Mouse (Mus musculus): ENCODE measurements around the gene Asb16. TPM values are rescaled to one million over a fixed set of nuclear protein-coding genes. Genes with fewer than 3 reads are reported as not detected.

Asb16 gene
- polyA plus RNA-seq (2015; fragmentation: Nextera tagmentation; extraction: Ambion mirVana): 0.55 and 0.71 TPM in 2 replicates

DNA sequence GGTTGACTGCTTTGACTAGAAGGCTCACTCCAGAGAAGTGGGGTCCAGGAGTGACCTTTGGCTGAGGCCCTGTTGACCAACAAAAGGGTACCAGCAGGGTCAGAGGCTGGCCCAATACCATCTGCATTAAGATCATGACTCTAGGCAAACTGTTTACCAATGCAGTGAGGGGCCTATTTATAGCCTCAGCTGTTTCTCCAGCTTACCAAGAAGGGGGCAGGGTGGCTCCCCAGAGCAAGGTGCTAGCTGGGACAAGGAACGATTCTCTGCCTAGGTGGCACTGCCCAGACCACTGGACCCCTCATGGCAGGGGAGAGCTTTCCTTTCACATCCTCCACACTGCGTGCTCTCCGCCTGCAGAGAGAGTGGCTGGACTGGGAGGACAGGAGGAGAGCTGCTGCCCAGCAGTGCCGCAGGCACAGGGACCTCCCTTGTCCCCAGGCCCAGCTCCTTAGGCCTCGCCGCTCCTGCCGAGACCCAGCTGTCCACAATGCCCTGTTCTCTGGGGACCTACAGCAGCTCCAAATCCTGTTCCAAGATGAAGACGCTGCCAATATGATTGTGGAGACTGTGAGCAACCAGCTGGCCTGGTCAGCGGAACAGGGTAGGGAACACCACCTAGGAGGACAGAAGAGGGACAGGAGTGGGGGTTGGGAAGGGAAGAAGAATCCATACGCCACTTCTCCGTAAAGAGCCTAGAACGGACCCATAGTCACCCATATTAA lies at the start of gene Asb16:
Gene Asb16, plus strand, starts transcription at position 224 of the 725 bp plus-strand sequence.

GRCm38 (mm10) chr11:102230006-102230741 lies 38.4 kb upstream of the Asb16 start, which contains the start of gene Hdac5:
Hdac5 (minus strand) TSS chr11:102230166.

DNA sequence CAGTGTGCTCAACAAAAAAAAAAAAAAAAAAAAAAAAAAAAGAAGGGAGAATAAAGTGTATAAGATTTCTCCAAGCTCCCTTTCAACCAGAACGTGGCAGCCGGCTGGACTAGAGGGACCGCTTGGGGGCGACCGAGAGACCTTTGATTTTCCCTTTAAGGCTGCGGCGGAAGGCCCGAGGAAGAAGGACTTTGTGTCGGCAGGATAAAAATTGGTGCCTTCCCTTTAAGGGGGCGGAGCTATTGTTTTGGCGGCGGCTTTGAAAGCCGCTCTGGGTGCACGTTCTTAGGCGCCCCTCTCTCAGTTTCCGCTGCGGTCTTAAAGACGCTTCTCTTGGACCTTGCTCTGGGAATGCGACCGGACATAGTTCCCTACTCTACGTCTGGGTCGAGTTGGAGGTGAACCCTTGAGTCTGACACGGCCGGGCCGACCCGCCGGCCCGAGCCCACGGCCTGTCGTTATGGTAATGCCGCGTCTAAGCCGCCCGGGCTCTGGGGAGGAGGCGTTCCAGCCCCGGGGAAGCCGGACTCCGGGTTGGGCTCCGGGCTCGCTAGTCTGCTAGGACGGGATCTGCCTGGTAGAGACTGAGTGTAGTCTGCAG lies 19.8 kb upstream of the Asb16 start, which contains the start of gene BC030867:
Gene BC030867, plus strand, starts transcription at position 253 of the 601 bp plus-strand sequence.

GRCm38 (mm10) chr11:102284501-102285094 lies 16.1 kb downstream of the Asb16 start, which contains the start of gene Tmub2:
Tmub2 (plus strand) TSS chr11:102284931.

DNA sequence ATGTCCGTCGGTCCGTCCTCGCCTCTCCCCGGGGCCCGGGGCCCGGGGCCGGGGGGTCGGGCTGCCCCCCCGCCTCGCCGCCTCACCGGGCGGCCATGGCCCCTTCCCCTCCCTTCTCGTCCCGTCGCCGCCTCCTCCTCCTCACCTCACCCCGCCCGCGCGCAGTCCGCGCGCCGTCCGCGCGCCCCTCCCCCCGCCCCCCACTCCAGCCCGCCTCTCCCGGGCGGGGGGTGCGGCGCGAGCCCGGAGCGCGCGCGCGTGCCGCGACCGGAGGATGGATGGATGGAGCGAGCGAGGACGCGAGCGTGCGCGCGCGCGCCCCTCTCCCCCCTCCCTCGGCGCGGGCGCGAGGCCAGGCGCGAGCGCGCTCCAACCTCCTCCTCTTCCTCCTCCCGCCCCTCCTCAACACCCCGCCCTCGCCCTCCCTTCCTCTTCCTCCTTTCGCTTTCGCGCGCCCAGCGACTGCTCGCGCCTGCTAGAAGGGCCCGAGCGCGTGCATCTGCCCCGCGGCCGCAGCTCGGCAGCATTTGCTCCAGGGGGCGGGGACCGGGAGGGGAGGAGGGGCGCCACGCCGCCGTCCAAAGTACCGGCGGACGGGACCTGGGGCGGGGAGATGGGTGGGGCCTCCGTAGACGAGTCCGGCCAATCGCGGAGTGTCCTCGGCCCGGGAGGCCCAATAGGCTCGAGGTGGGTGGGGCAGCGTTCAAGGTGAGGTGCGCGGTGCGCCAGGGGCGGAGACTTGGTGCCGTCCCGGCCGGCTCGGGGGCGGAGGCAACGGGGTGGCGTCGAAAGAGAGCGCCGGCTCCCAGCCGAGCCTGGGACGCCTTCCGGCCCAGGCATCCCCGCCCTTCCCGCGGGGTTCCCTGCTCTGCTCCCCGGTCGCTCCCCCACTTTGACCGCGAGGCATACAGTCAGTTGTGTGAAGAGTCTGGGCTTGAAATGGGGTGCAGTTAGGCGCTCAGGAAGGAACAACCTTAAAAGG lies 28.2 kb downstream of the Asb16 start, which contains the start of gene Atxn7l3:
Gene Atxn7l3, minus strand, starts transcription at position 141 of the 982 bp plus-strand sequence.

DNA sequence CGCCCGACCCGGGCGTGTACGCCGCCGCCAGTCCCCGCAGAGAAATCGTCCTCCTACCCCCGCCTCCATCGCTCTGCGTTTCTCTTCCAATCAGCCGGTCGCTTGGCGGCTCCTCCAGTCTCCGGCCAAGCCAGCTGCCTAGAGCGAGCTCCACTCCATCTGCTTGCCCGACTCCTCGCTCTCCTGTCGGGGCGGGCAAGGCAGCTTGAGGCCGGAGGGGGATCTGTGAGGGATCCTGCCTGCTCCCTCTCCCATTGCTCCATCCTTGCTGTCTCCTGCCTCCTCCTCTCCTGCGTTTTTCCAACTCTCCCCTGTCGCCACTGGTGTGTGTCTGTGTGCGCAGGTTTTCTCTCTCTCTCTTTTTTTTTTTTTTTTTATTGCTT lies 50.9 kb downstream of the Asb16 start, which contains the start of gene Ubtf:
Gene Ubtf, minus strand, starts transcription at position 333 of the 383 bp plus-strand sequence.

Small RNA genes lying within 50 kb of the gene (microRNA-seq; reads per million reads assigned to microRNA genes)
- not detected for gene Mir8101

Other genes with a start within 250 kb of the Asb16 start
- 44.3 and 49.5 TPM in 2 replicates for gene Mpp3, start 240.3 kb upstream of the Asb16 start, polyA plus RNA-seq (2015; fragmentation: Nextera tagmentation; extraction: Ambion mirVana)
- 0.25 and 0.27 TPM in 2 replicates for gene Cd300lg, start 227.2 kb upstream of the Asb16 start, polyA plus RNA-seq (2015; fragmentation: Nextera tagmentation; extraction: Ambion mirVana)
- gene Mpp2, start 180.2 kb upstream of the Asb16 start, polyA plus RNA-seq (2015; fragmentation: Nextera tagmentation; extraction: Ambion mirVana): 31.5 and 37.0 TPM in 2 replicates
- not detected in 2 replicates for gene Ppy, start 167.4 kb upstream of the Asb16 start, polyA plus RNA-seq (2015; fragmentation: Nextera tagmentation; extraction: Ambion mirVana)
- 0.62 and 0.98 TPM in 2 replicates for gene Pyy, start 160.9 kb upstream of the Asb16 start, polyA plus RNA-seq (2015; fragmentation: Nextera tagmentation; extraction: Ambion mirVana)
- not detected in 2 replicates for gene Nags, start 123.2 kb upstream of the Asb16 start, polyA plus RNA-seq (2015; fragmentation: Nextera tagmentation; extraction: Ambion mirVana)
- gene Tmem101, start 112.3 kb upstream of the Asb16 start, polyA plus RNA-seq (2015; fragmentation: Nextera tagmentation; extraction: Ambion mirVana): 42.7 and 43.3 TPM in 2 replicates
- 136 and 156 TPM in 2 replicates for gene Lsm12, start 83.4 kb upstream of the Asb16 start, polyA plus RNA-seq (2015; fragmentation: Nextera tagmentation; extraction: Ambion mirVana)
- 51.6 and 52.5 TPM in 2 replicates for gene G6pc3, start 79.1 kb upstream of the Asb16 start, polyA plus RNA-seq (2015; fragmentation: Nextera tagmentation; extraction: Ambion mirVana)
- gene Hdac5, start 38.6 kb upstream of the Asb16 start, polyA plus RNA-seq (2015; fragmentation: Nextera tagmentation; extraction: Ambion mirVana): 60.3 and 69.2 TPM in 2 replicates
- 0.92 and 1.2 TPM in 2 replicates for gene BC030867, start 19.9 kb upstream of the Asb16 start, polyA plus RNA-seq (2015; fragmentation: Nextera tagmentation; extraction: Ambion mirVana)
- 69.9 and 75.7 TPM in 2 replicates for gene Tmub2, start 16.2 kb downstream of the Asb16 start, polyA plus RNA-seq (2015; fragmentation: Nextera tagmentation; extraction: Ambion mirVana)
- gene Atxn7l3, start 27.9 kb downstream of the Asb16 start, polyA plus RNA-seq (2015; fragmentation: Nextera tagmentation; extraction: Ambion mirVana): 29.2 and 32.9 TPM in 2 replicates
- 70.3 and 72.4 TPM in 2 replicates for gene Ubtf, start 51.0 kb downstream of the Asb16 start, polyA plus RNA-seq (2015; fragmentation: Nextera tagmentation; extraction: Ambion mirVana)
- gene Slc4a1, start 97.5 kb downstream of the Asb16 start, polyA plus RNA-seq (2015; fragmentation: Nextera tagmentation; extraction: Ambion mirVana): 0.32 and 0.57 TPM in 2 replicates
- 125 and 137 TPM in 2 replicates for gene Rundc3a, start 124.7 kb downstream of the Asb16 start, polyA plus RNA-seq (2015; fragmentation: Nextera tagmentation; extraction: Ambion mirVana)
- gene Slc25a39, start 139.2 kb downstream of the Asb16 start, polyA plus RNA-seq (2015; fragmentation: Nextera tagmentation; extraction: Ambion mirVana): 168 and 172 TPM in 2 replicates
- 115 and 118 TPM in 2 replicates for gene Grn, start 161.6 kb downstream of the Asb16 start, polyA plus RNA-seq (2015; fragmentation: Nextera tagmentation; extraction: Ambion mirVana)
- gene Fam171a2, start 178.9 kb downstream of the Asb16 start, polyA plus RNA-seq (2015; fragmentation: Nextera tagmentation; extraction: Ambion mirVana): 29.9 and 35.7 TPM in 2 replicates
- 11.8 and 12.6 TPM in 2 replicates for gene Itga2b, start 201.4 kb downstream of the Asb16 start, polyA plus RNA-seq (2015; fragmentation: Nextera tagmentation; extraction: Ambion mirVana)

Measured in neural tube, postnatal 0 days (tissue).